Mouse (Mus musculus): ENCODE measurements around the gene Meis1.

- no peak for TF ChIP-seq POLR2A (IDR thresholded peaks at IDR 0.05; ENCODE audit: borderline replicate concordance, extremely low read depth, insufficient read depth, insufficient read length, poor library complexity, severe bottlenecking)
- no peak for TF ChIP-seq CTCF (IDR thresholded peaks at IDR 0.05; ENCODE audit: borderline replicate concordance, extremely low read depth, insufficient read depth, insufficient read length)
Measured at GRCm38 (mm10) chr11:18867665-18868064, 151.1 kb downstream of the Meis1 start.
